Mouse (Mus musculus): ENCODE data around the gene Stx5a.

Stx5a gene

DNA sequence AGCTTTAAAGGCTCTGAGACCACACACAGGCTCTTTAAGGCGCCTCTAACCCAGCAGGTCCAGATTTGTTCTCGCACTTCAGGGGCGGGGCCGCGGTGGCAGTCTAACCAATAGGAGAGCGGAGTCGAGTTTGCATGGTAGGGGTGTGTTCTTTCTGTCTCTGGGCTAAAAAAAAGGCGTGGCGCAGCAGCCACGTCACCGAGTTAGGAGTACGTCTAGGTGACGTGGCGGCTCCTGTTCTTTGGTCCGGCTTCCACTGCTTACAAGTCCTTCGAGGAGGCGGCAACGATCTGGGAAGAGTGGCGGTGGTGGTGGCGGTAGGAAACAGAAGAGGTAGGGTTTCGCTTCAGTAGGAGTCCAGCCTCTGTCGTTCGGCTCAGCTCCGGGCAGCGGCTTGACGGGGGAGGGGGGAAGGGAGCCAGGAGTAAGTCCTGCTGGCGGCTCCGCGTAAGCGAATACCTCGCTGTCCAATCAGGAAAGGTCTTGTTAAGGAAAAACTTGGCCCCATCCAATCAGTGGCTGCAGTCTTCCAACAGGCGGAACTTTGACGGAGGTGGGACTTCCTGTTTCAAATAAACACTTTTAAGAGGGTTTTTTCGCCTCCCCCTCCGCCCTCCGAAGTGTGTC, at the start of gene Stx5a:
Gene Stx5a, plus strand, starts transcription at position 171 of the 627 bp plus-strand sequence.
- peak; percentile 99 for DNase-seq (ENCODE audit: low read depth)

DNA sequence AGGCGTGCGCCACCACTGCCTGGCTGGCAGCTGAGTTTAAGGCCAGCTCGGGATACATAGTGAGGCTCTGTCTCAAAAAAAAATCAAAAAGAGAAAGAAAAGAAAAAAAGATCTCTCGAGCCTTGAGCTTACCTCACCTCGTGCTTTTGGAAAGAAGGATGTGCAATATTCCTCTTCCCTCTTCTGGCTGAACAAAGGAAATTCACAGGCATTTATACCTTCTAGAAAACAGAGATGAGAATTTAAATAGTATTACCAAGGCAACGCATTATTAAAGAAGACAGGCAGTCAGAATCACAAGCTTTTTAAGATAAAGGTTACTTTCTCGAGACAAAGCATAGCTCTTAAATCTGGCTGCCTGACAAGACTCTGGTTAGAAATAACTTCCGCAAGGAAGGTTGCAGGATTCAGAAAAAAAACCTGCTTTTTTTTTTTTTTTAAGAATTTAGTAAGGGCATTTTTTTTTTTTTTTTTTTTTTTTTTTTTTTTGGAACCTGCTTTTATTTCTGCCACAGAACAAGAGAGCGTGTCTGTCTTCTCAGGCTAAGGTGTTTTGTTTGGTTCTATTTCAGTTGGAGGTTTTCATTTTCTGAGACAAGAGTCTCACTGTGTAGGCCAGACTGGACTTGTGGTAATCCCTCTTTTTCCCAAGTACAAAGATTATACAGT, 49.2 kb upstream of the Stx5a start:
- DNase-seq (ENCODE audit: low read depth), result no peak

DNA sequence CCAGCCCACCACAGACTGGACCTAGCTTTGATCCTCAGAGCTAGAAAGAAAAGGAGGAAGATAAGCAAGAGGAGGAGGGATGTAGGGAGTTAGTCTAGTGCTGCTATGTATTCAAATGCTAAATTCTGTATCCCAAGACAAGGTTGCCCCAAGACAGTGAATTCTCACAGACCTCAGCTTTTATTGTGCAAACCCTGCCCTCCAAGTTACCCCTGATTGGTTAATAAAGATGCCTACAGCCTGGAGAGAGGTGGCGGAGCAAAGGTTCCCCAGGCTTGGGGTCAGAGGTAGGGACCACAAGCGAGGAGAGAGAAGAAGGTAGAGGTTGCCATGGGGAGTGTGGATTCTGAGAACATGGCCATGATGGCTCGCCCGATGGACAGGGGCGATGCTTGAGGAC, 48.5 kb upstream of the Stx5a start:
- no peak for DNase-seq (ENCODE audit: low read depth)

DNA sequence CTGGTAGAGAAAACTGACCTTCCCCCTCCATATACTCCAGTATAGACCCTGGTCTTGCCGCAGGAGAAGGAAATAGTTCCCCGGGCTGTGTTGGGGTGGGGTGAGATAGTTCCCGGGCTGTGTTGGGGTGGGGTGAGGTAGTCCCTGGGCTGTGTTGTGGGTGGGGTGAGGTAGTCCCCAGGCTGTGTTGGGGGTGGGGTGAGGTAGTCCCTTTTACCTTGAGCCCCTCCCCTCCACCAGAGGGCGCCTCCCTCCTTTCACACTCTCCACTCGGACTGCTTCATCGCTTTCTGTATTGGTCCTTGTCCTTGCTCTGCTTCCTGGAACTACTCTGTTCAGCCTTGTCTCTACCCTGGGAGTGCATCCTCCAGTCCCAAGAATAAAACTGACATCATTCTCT, 45.9 kb upstream of the Stx5a start:
- DNase-seq (ENCODE audit: low read depth), result peak; percentile 82

DNA sequence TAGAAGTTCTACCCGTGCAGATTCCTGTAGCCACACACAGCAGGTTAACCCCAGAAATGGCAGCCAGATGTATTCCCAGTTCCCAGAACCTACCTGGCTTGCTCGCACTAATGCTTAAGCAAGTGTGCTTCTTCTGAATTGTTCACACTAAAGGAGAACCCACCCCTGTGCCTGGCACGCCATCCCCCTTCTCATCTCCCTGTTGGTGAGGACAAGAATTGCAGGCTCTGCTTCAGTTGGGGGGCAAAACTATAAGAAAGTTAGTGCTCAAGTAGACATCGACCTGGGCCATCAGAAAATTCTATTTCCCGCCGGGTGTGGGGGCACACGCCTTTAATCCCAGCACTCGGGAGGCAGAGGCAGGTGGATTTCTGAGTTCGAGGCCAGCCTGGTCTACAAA, 41.6 kb upstream of the Stx5a start:
- no peak for DNase-seq (ENCODE audit: low read depth)

DNA sequence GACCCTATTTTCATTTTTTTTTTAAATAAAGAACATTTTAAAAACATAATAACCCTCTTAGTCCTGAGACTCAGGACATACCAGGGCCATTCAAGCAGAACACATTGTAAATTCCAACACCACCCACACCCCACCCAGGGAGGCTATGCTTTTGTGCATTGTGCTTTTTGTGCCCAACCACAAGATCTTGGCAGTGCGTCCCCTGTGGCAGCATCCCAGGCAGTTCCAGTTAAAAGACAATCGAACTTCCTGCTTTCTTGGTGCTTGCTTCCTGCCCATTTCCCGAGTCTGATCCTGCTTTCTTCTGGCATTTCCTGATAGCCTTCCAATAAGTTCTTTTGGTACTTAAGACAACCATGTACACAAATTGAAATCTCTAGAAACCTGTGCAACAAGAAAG, 38.8 kb upstream of the Stx5a start:
- no peak for DNase-seq (ENCODE audit: low read depth)

DNA sequence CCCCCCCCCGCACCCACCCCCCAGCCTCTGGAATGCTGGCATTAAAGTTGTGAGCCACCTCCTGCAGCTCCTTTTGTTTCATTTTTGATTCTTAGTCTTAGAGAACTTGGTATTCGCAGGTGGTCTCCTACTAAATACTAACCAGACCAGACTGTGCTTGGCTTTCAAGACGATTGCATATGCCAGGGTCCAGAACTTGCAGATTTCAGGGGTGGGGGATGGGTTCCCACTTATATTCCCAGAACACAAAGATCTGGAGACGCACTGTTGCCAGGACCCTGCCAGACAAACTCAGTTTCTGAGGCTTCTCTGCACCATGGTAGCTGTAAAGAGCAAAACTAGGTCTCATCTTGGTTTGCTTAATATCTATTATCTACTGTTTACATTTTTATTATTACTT, 37.6 kb upstream of the Stx5a start:
- no peak for DNase-seq (ENCODE audit: low read depth)

DNA sequence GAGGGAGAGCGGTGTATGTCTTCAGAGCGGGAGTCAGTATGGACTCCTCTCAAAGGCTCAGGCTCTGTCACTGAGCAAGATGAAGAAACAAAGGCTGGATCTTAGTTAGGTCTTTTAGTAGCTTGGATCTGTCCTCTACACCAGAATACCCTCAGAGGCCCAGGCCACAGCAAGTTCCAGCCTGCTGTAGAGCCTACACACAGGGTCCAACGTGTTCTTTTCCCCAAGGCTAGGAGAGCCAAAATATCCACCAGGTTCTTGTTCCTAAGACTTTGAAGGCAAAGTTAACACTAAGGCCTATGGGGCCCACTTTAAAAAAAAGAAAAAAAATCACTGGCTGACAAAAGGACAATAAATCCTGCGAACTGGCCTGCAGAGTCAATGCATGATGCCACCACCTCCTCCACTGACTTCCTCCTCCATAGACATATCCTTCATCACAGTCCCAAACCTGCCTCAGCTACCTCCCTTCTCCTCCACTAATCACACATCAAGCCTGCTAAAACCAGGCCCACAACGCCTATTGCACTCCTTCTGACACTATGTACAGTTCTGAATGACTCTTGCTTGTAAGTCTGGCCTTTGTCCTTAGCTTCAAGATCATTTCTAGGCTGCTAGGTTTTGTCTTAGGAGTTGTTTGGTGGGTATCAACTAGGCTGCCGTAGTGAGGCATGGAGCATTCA, 36.0 kb upstream of the Stx5a start:
- DNase-seq (ENCODE audit: low read depth), result no peak

DNA sequence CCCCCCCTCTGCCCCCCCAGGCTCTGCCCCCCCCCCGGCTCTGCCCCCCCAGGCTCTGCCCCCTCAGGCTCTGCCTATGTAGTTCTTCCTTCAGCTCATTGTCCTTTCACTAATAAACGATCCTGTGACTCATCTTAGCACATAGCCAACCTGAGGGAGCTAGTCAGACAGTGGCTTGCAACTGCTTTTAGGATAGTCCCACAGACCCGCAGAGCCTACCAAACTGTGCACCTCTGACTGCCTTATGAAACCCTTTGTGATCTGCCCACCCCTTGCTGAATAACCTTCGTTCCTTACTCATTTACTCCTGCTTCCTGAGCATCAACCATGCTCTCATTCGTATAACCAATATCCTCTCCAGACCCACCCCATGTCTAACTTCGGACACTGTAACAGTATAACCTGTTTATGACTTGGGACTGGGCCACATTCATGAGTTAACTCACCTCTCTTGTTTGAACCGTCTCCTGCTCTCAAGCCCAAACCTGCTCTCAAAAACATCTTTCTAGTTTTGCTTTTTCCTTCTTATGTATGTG, 35.0 kb upstream of the Stx5a start:
- no peak for DNase-seq (ENCODE audit: low read depth)

DNA sequence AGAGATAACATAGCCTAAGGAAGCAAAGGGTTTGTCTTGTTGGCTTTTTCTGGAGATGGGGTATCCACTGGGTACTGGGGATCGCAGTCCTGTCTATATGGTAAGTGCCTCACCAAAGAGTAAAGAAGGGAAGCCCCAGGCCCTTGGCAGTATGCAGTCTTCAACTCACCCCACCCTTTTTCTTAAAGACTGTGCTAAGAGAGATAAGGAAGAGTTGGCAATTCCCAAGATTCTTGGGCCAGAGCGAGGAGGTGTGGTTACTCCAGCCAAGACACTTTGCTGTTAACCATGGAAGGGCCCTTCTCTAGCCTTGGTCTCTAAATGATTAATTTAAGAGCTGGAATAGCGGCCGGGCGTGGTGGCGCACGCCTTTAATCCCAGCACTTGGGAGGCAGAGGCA, 34.3 kb upstream of the Stx5a start:
- no peak for DNase-seq (ENCODE audit: low read depth)

DNA sequence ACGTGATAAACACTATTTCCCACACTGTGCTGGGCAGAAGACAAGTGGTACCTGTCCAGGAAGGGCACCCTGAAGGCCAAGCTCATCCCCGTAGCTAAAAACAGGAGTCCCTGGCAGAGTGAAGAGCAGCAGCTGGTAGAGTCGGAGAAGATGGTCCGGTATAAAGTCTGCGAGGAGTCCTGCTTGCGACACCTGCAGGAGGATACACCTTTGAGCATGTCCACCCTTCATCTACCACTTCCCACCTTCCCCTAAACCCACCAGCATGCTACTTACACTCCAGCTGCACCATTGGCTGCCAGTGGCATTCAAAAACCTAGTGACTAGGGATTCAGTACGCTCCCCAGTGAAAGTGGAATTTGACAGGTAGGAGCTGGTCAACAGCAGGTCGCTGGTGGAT, 32.3 kb upstream of the Stx5a start:
- no peak for DNase-seq (ENCODE audit: low read depth)

DNA sequence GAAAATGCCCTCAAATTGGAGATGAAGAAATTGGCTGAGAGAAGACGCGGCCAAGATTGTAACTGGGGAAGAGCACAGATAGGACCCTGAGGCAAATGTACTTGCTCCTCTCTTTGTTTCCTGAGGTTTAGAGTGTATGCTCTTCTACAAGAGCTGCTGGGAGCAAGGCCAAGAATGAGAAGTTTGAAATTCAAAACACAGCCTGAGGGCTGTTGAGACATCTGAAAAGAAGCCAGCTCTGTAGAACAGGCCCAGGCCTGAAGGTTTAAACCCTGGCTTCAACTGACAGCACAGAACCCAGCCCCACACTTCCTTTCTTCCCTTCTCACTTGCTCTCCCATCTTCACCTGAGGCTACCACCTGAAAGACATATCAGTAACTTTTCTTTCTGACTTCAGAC, 31.2 kb upstream of the Stx5a start:
- DNase-seq (ENCODE audit: low read depth), result no peak

DNA sequence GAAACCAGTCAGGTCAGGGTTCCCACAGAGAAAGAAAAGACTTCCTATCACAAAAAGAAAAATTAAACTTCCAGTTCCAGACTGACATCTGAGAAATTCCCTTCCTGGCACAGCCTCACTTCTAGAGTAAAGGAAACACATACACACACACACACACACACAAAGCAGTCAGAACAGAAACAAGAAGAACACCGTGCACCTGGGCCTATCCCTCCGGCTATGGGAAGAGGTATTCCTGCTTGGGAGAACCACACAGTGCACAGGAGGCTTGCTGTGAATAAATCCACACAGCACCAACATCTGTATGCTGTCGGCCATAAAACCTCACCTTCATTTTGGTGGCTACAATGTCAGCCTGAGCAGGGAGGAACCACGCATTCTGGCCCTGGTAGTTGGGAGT, 29.7 kb upstream of the Stx5a start:
- DNase-seq (ENCODE audit: low read depth), result no peak

DNA sequence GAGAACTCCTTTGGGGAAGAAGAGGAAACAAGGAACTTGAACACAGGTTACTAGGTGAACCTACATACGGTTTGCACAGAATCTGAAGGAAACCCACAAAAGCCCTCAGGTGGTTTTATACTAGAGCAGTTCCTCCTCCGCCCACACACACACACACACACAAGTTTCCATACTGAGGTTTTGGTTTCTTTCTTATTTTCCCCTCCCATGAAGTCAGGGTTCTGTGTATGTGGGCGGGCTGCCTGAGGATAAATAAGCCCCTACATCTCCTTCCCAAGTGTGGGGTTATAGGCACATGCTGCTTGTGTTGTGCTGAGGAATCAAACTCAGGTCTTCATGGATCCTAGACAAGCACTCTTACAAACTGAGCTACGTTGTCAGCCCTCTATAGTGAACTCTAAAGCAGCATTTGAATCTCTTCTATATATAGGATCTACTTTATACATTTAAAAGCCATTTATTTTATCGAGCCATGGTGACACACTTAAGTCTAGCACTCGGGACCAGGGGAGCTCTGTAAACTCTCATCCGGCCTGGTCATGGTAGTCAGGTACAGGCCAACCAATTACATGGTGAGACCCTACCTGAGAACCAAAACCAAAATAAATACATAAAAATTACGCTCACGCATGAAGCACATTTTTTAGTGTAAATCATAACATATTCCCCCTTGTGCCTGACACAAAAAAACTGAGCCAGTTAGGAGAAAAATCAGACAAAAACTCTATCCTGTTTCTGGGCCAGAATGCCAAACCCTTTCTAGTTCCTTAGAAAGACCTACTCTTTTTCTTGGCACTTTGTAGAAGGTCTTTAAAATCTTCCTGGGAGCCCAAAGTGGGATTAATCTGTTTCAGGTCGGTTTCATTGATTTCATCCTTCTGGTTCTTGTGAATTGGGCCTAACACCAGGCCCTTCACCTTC, 29.0 kb upstream of the Stx5a start:
- DNase-seq (ENCODE audit: low read depth), result peak; percentile 89

DNA sequence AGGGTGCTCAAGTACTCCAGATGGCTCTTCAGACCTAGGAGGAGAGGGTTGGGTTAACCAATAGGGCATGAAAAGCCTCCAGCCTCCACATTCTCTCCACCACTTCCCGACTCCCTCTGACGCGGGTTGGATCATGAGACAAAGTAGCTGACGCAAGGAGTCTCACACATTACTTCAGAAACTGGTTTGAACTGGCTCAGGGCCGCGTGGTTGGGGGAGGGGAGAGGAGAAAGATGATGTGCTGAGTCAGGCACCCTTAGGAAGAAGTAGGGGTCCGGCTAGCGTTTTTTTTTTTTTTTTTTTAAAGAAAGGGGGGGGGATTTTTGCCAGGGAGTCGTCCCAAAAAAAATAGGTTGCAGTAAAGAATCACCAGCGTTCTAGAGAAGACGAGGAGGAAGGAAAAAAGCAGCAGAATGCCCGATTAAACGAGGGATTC, 28.3 kb upstream of the Stx5a start:
- peak; percentile 87 for DNase-seq (ENCODE audit: low read depth)

DNA sequence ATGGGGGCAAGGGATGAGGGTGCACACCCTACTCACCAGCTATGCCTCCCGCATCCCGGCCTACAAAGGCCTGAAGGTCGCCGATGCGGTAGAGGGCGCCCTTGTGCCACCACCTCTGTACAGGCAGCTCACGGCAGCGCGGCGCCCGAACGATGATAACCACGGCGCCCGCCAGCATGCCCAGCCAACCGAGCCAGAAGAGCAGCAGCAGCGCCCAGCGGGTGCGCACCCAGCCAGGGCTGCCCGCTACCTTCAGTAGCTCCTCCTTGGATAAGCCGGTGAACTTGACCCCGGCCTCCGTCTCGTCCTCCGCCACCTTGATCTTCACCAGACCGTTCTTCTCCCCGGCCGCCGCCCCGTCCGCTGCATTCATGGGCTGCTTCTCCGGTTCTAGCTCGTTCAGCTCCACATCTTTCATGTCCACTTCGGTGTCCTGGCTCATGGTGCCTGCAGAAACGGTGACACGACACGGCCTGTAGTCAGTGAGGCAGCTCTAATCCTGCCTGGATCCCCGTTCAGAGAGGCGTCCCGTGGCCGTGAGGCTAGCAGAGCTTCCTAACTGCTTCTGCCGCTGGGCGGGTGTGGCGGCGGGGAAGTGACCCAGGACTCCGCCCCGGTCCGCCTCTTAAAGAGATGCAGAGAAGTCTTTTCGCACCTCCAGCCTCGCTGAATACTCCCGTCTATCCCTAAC, 27.8 kb upstream of the Stx5a start:
- peak; percentile 94 for DNase-seq (ENCODE audit: low read depth)

DNA sequence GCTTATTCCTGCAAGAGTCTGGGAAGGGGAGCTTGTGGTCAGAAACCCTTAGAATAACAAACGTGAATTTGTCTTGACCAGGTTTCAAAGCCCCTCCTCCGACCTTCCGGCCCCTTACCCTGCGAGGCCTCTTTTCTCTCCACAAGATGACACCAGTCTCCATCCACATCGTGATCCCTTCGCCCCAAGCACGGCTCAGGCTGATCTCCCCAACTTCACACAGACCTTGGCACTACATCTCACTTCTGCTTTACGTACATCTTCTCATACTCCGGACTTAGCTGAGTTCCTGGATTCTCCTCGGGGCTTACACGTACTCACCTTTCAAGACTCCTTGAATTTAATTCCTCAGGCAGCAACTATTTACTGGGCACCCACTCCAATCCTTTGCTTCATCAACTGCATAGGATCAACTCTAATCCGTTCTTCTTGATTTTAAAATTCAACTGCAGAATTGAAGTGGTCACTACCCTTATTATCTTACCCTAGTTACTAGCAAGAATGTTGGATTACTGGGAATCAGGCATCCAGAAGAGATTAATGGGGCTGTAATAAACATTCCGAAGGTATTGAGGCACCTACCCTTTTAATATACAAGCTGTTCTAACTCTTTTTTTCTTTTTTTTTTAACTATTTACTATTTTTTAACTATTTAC, 27.1 kb upstream of the Stx5a start:
- DNase-seq (ENCODE audit: low read depth), result no peak

DNA sequence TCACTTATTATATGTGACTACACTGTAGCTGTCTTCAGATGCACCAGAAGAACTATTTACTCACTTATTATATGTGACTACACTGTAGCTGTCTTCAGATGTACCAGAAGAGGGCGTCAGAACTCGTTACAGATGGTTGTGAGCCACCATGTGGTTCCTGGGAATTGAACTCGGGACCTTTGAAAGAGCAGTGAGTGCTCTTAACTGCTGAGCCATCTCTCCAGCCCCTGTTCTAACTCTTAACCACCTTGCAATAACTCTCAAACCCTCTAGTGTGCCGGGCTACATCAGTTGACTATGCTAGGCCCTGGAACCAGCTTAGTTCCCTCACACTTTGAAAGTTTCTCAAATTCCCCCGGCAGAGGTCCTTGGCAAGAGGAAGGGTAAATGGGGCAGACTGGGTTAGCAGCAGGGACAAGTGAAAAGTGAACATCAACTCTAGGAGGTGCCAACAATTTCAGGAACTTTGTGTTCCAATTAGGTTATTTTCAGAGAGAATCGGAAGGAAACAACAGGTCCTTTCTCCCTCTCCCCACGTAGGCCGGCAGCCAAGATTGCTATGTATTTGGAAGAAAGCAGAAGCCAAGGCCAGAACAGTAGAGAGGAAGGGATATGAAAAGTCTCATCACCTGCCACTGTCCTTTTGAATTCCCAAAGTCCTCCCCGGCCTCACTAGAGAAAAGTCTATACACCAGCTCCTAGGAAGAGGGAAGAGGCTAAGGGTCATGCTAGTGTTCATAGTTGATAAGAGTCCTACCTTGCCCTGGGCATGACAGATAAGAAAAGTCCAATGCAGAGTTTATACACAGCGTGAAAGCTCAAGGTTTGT, 26.3 kb upstream of the Stx5a start:
- no peak for DNase-seq (ENCODE audit: low read depth)

DNA sequence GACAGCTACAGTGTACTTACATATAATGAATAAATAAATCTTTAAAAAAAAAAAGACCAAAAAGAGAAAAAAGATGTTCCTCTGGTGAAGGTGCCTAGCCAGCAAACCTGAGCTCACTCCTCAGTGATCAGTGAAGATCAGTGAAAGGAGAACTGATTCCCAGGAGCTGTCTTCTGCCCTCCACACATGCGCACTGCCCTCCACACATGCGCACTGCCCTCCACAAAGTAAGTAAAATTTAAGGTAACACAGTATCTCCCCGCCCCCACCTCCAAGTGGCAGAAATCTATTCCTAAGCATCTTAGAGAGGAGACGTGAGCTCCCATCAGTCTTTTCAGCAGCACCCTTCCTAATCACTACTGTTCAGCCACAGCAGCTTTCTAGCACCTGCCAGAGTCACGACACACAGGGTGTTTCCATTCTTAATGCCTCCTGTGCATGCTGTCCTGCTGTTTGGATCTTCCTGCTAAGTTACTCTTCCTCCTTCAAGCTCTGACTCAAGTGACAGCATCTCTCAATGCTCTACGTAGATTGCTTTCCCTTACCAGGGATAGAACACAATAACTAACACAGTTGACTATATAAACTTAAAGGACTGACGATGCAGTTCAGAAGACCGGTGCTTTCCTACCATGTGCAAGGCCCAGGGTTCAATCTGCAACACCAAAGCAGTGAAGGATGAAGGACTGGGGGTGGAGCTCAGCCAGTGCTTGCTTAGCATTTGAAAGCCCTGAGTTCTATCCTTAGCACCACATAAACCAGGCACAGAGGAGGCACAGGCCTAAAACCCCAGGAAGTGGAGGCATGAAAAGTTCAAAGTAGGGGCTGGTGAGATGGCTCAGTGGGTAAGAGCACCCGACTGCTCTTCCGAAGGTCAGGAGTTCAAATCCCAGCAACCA, 25.1 kb upstream of the Stx5a start:
- DNase-seq (ENCODE audit: low read depth), result no peak

Measured in naive thymus-derived CD4-positive, alpha-beta T cell, adult 2 months (primary cell).